Mouse (Mus musculus): Measurements from ENCODE around the gene Serpinc1. TPM values are rescaled to one million over a fixed set of nuclear protein-coding genes. Genes with fewer than 3 reads are reported as not detected.

Gene Serpinc1
- polyA plus RNA-seq, 1 experiment, result 3.3 TPM

- DNase-seq, result no peak
- 89% methylated on average over 15 of the region's 15 CpGs for WGBS
- Histone ChIP-seq H3K36me3 (ENCODE audit: control insufficient read depth, insufficient read depth, low read length) (no peaks in the 10 kb centered on the region), H3K27me3 (replicated peaks; ENCODE audit: control insufficient read depth, insufficient read depth, low read length) (no peaks in the 10 kb centered on the region), H3K4me1 (ENCODE audit: control insufficient read depth, insufficient read depth, low read length) (no peaks in the 10 kb centered on the region; the same call in 1 of the 2 replicates), H3K27ac (ENCODE audit: insufficient read depth, low read depth, low read length) (no peak overlapping the region), H3K4me3 (ENCODE audit: insufficient read depth, low read depth, low read length) (no peak overlapping the region)
- TF ChIP-seq CTCF (conservative IDR thresholded peaks at IDR 0.05; ENCODE audit: insufficient read depth, insufficient read length, low read depth, low read length), result no peak
Measured at GRCm38 (mm10) chr1:160989395-160989794, 11.0 kb downstream of the Serpinc1 start.

GRCm38 (mm10) chr1:160993851-160994250 is 15.5 kb downstream of the Serpinc1 start:
- WGBS, result 82% methylated on average over 6 of the region's 6 CpGs
- no peaks in the 10 kb centered on the region for H3K36me3 ChIP-seq (ENCODE audit: control insufficient read depth, insufficient read depth, low read length)

GRCm38 (mm10) chr1:161004942-161005341 is 26.6 kb downstream of the Serpinc1 start:
- H3K4me3 ChIP-seq (ENCODE audit: insufficient read depth, low read depth, low read length), result no peak overlapping the region
- no peak for DNase-seq
- H3K4me1 ChIP-seq (ENCODE audit: control insufficient read depth, insufficient read depth, low read length), result no peaks in the 10 kb centered on the region; the same call in 1 of the 2 replicates
- no peaks in the 10 kb centered on the region for H3K36me3 ChIP-seq (ENCODE audit: control insufficient read depth, insufficient read depth, low read length)
- WGBS, result 72% methylated on average over 4 of the region's 4 CpGs
- TF ChIP-seq POLR2A (IDR thresholded peaks at IDR 0.05; ENCODE audit: low read depth, low read length) (no peak), CTCF (conservative IDR thresholded peaks at IDR 0.05; ENCODE audit: insufficient read depth, insufficient read length, low read depth, low read length) (no peak)
- no peak overlapping the region for H3K27ac ChIP-seq (ENCODE audit: insufficient read depth, low read depth, low read length)
- no peaks in the 10 kb centered on the region for H3K27me3 ChIP-seq (replicated peaks; ENCODE audit: control insufficient read depth, insufficient read depth, low read length)

More at GRCm38 (mm10) chr1:160993851-160994250, 15.5 kb downstream of the Serpinc1 start:
- DNase-seq, result no peak
- Histone ChIP-seq H3K27me3 (replicated peaks; ENCODE audit: control insufficient read depth, insufficient read depth, low read length) (no peaks in the 10 kb centered on the region), H3K4me3 (ENCODE audit: insufficient read depth, low read depth, low read length) (no peak overlapping the region), H3K27ac (ENCODE audit: insufficient read depth, low read depth, low read length) (no peak overlapping the region), H3K4me1 (ENCODE audit: control insufficient read depth, insufficient read depth, low read length) (no peaks in the 10 kb centered on the region)
- TF ChIP-seq CTCF (conservative IDR thresholded peaks at IDR 0.05; ENCODE audit: insufficient read depth, insufficient read length, low read depth, low read length) (no peak), POLR2A (IDR thresholded peaks at IDR 0.05; ENCODE audit: low read depth, low read length) (no peak)

GRCm38 (mm10) chr1:161005526-161005925 is 27.1 kb downstream of the Serpinc1 start:
- no peak overlapping the region for H3K27ac ChIP-seq (ENCODE audit: insufficient read depth, low read depth, low read length)
- DNase-seq, result no peak
- H3K27me3 ChIP-seq (replicated peaks; ENCODE audit: control insufficient read depth, insufficient read depth, low read length), result no peaks in the 10 kb centered on the region
- H3K4me3 ChIP-seq (ENCODE audit: insufficient read depth, low read depth, low read length), result no peak overlapping the region
- no peaks in the 10 kb centered on the region for H3K36me3 ChIP-seq (ENCODE audit: control insufficient read depth, insufficient read depth, low read length)
- 59% methylated on average over 3 of the region's 3 CpGs for WGBS
- TF ChIP-seq POLR2A (IDR thresholded peaks at IDR 0.05; ENCODE audit: low read depth, low read length) (no peak), CTCF (conservative IDR thresholded peaks at IDR 0.05; ENCODE audit: insufficient read depth, insufficient read length, low read depth, low read length) (no peak)
- H3K4me1 ChIP-seq (ENCODE audit: control insufficient read depth, insufficient read depth, low read length), result no peaks in the 10 kb centered on the region; the same call in 1 of the 2 replicates

- no peak for TF ChIP-seq POLR2A (IDR thresholded peaks at IDR 0.05; ENCODE audit: low read depth, low read length)
- no peak for TF ChIP-seq CTCF (conservative IDR thresholded peaks at IDR 0.05; ENCODE audit: insufficient read depth, insufficient read length, low read depth, low read length)
- no peaks in the 10 kb centered on the region; the same call in 1 of the 2 replicates for H3K36me3 ChIP-seq (ENCODE audit: control insufficient read depth, insufficient read depth, low read length)
- no peak overlapping the region for H3K4me3 ChIP-seq (ENCODE audit: insufficient read depth, low read depth, low read length)
- no peaks in the 10 kb centered on the region for H3K27me3 ChIP-seq (replicated peaks; ENCODE audit: control insufficient read depth, insufficient read depth, low read length)
- no peak overlapping the region for H3K27ac ChIP-seq (ENCODE audit: insufficient read depth, low read depth, low read length)
- no peak for DNase-seq
- no peaks in the 10 kb centered on the region; the same call in 1 of the 2 replicates for H3K4me1 ChIP-seq (ENCODE audit: control insufficient read depth, insufficient read depth, low read length)
- WGBS, result 76% methylated on average over 5 of the region's 5 CpGs
Measured at GRCm38 (mm10) chr1:161006471-161006870, 28.1 kb downstream of the Serpinc1 start.

- WGBS, result 97% methylated on average over 2 of the region's 2 CpGs
- Histone ChIP-seq H3K4me1 (ENCODE audit: control insufficient read depth, insufficient read depth, low read length) (no peaks in the 10 kb centered on the region; the same call in 1 of the 2 replicates), H3K27me3 (replicated peaks; ENCODE audit: control insufficient read depth, insufficient read depth, low read length) (no peaks in the 10 kb centered on the region), H3K36me3 (ENCODE audit: control insufficient read depth, insufficient read depth, low read length) (no peaks in the 10 kb centered on the region; the same call in 1 of the 2 replicates), H3K27ac (ENCODE audit: insufficient read depth, low read depth, low read length) (no peak overlapping the region), H3K4me3 (ENCODE audit: insufficient read depth, low read depth, low read length) (no peak overlapping the region)
- TF ChIP-seq CTCF (conservative IDR thresholded peaks at IDR 0.05; ENCODE audit: insufficient read depth, insufficient read length, low read depth, low read length) (no peak), POLR2A (IDR thresholded peaks at IDR 0.05; ENCODE audit: low read depth, low read length) (no peak)
- no peak for DNase-seq
Measured at GRCm38 (mm10) chr1:161008038-161008437, 29.7 kb downstream of the Serpinc1 start.

GRCm38 (mm10) chr1:161010436-161010835 is 32.1 kb downstream of the Serpinc1 start:
- WGBS, result 73% methylated on average over 4 of the region's 4 CpGs
- H3K4me1 ChIP-seq (ENCODE audit: control insufficient read depth, insufficient read depth, low read length), result no peaks in the 10 kb centered on the region
- TF ChIP-seq POLR2A (IDR thresholded peaks at IDR 0.05; ENCODE audit: low read depth, low read length) (no peak), CTCF (conservative IDR thresholded peaks at IDR 0.05; ENCODE audit: insufficient read depth, insufficient read length, low read depth, low read length) (no peak)

More at GRCm38 (mm10) chr1:161010436-161010835, 32.1 kb downstream of the Serpinc1 start:
- H3K27me3 ChIP-seq (replicated peaks; ENCODE audit: control insufficient read depth, insufficient read depth, low read length), result no peaks in the 10 kb centered on the region
- H3K36me3 ChIP-seq (ENCODE audit: control insufficient read depth, insufficient read depth, low read length), result no peaks in the 10 kb centered on the region; the same call in 1 of the 2 replicates
- no peak overlapping the region for H3K4me3 ChIP-seq (ENCODE audit: insufficient read depth, low read depth, low read length)
- DNase-seq, result no peak
- no peak overlapping the region for H3K27ac ChIP-seq (ENCODE audit: insufficient read depth, low read depth, low read length)
